Mouse (Mus musculus): ENCODE data around the gene Gm45208.

The Gm45208 gene

DNA sequence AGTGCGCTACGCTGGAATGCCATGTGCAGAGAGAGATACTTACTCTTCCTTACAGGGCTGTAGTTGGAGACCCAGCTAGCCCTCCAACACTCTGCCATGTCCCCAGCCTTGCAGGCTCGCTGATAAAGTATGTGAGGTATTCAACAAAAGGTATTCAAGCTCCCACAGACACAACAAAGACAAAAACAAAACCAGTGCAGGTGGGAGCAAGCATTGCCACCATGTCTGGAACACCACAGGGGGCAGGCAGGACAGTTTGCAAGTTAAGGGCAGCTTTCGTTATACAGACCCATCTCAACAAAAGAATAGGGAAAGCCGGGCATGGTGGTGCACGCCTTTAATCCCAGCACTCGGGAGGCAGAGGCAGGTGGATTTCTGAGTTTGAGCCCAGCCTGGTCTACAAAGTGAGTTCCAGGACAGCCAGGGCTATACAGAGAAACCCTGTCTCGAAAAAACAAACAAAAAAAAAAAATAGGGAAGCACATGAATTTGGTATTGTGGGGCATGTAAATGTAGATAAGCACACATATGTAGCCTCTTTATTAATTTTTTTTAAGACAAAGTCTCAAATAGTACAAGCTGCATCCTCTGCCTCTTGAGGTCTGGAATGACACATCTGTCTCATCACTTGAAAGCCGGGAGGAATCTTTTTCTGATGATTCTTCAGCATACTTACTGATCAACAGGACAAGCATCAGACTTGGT is 53.6 kb downstream of the Gm45208 start:
- no peak for DNase-seq

DNA sequence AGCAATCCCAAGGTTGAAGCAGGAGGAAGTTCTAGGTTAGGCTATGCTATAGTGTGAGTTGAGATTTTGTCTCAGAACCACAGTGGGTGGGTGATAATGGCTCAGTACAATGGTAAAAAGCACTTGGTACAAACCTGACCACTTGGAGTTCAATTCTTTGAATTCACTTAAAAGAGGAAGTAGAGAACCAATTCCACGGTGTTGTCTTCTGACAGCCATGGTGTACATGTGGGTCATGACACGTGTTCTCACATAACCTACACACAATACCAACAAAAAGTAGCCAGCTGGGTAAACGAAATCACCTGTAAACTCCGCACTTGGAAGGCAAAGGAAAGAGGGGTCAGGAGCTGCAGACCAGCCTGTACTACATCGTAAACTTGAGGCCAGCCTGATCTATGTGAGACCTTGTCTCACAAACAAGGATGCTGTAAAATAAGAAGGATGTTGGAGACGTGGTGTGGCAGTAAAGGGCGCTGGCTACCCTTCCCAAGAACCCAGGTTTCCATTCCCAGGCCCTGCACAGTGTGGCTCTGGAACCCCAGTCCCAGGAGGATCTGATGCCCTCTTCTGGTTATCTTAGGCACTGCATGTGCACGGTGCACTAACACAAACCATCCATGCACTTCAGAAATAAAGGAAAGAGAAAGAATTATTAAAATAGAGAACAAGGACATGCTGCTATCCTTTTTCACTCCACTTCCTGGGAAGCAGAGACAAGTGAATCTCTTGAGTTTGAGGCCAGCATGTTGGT is 54.5 kb downstream of the Gm45208 start:
- no peak for DNase-seq

DNA sequence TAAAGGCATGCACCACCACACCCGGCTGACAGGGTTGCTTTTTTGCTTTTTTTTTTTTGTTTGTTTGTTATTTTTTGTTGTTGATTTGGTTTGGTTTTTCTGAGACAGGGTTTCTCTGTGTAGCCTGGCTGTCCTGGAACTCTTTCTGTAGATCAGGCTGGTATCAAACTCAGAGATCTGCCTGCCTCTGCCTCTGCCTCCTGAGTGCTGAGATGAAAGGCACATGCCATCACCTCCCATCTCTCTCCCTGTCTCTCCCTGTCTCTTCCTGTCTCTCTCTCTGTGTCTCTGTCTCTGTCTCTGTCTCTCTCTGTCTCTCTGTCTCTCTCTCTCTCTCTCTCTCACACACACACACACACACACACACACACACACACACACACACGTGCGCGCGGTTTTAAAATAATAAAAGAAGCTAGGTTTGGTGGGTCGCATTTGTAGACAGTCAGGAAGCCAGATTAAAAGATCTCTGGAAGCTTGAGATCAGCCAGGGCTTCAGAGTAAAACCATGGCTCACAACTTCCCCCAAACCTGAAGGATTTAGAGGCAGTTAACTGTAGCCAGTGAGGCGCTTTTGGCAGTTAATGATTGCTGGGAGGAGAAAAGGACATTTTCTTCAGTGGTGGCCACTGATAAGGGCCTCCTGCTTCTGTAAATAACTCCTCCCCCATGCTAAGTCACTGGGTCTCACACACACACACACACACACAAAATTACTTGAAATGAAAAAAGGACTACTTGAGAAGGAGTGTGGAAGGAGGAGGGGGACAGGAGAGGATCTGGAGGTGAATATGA is 56.6 kb downstream of the Gm45208 start:
- DNase-seq, result no peak

DNA sequence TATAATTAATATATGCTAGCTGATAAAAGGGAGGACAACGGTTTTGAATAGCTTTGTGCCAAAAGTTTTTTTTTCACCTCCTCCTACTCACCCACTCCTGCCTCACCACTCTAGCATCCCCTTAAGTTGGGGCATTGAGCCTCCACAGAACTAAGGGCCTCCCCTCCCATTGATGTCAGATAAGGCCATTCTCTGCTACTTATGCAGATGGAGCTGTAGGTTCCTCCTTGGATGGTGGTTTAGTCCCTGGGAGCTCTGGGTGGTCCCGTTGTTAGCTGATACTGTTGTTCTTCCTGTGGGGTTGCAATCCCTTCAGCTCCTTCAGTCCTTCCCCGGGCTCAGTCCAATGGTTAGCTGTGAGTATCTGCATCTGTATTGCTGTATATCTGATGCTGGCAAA is 57.2 kb downstream of the Gm45208 start:
- no peak for DNase-seq
